Mouse (Mus musculus) small intestine, adult 2 months (tissue): ENCODE data around the gene Ros1. TPM values are rescaled to one million over a fixed set of nuclear protein-coding genes. Genes with fewer than 3 reads are reported as not detected.

ENCODE experiments used
- H3K27ac ChIP-seq: fragments of 200-500 bp; 2 replicates; pipeline ENCODE4 v1.5.1; 2012; ENCODE audit warnings: low read depth, low read length, control low read depth, inconsistent platforms; ENCODE audit not compliant: insufficient read depth
- H3K27me3 ChIP-seq: fragments of 200-500 bp; 2 replicates; pipeline ENCODE4 v1.6.1; 2012; ENCODE audit warnings: mild to moderate bottlenecking, moderate library complexity, low read length, inconsistent platforms; ENCODE audit not compliant: control insufficient read depth, insufficient read depth
- H3K36me3 ChIP-seq: fragments of 200-500 bp; 2 replicates; pipeline ENCODE4 v1.6.1; 2012; ENCODE audit warnings: mild to moderate bottlenecking, low read length, control low read depth, inconsistent platforms; ENCODE audit not compliant: control insufficient read depth, insufficient read depth
- H3K4me1 ChIP-seq: fragments of 200-500 bp; 2 replicates; pipeline ENCODE4 v1.6.1; 2012; ENCODE audit warnings: low read length, inconsistent platforms, mixed read lengths; ENCODE audit not compliant: control insufficient read depth, insufficient read depth, insufficient read length
- H3K4me3 ChIP-seq: fragments of 200-500 bp; 2 replicates; pipeline ENCODE4 v1.5.1; 2012; ENCODE audit warnings: low read depth, mild to moderate bottlenecking, control low read depth, inconsistent platforms, low read length, moderate library complexity
- CTCF ChIP-seq: fragments of 200-500 bp; IDR thresholded peaks from 2 replicates; pipeline ENCODE4 v1.5.1; 2012; ENCODE audit warnings: low read depth, mild to moderate bottlenecking, control low read depth, inconsistent platforms, low read length, moderate library complexity, mixed read lengths; ENCODE audit not compliant: insufficient replicate concordance, insufficient read length; ENCODE audit errors: extremely low read depth
- POLR2A ChIP-seq: fragments of 200-500 bp; IDR thresholded peaks from 2 replicates; pipeline ENCODE4 v1.6.1; 2012; ENCODE audit warnings: low read depth, mild to moderate bottlenecking, control low read depth, inconsistent platforms, low read length, moderate library complexity
- WGBS: fragments of 180-500 bp; shearing (Covaris S2); methylation state at CpG from one replicate; pipeline ENCODE4 v1.1.7; 2018; 5-methylcytosine and 5-hydroxymethylcytosine counted together
- polyA plus RNA-seq: library from polyadenylated mRNA; depleted of rRNA; stranded (reverse); fragments of >200 nt; gene quantifications from 2 replicates; pipeline ENCODE4 v1.2.3, GENCODE M21; 2012

The Ros1 gene
- polyA plus RNA-seq, 1 experiment, result 0.03 TPM

- Histone ChIP-seq H3K4me1 (no peaks in the 10 kb centered on the region), H3K36me3 (no peaks in the 10 kb centered on the region), H3K4me3 (no peak overlapping the region), H3K27me3 (no peaks in the 10 kb centered on the region), H3K27ac (no peak overlapping the region)
- no peak for TF ChIP-seq CTCF
- TF ChIP-seq POLR2A, result no peak
- WGBS, result 90% methylated on average over 4 of the region's 4 CpGs
These were observed 9.1 kb downstream of the Ros1 start for GRCm38 (mm10) chr10:52185900-52186299.

GRCm38 (mm10) chr10:52182878-52183277 is 12.2 kb downstream of the Ros1 start:
- H3K36me3 ChIP-seq, result no peaks in the 10 kb centered on the region
- H3K27me3 ChIP-seq, result no peaks in the 10 kb centered on the region
- no peak overlapping the region for H3K4me3 ChIP-seq
- WGBS, result 84% methylated on average over 3 of the region's 3 CpGs
- H3K27ac ChIP-seq, result no peak overlapping the region
- peak; percentile 33; the same call in 1 of the 2 replicates for TF ChIP-seq CTCF
- no peak for TF ChIP-seq POLR2A
- no peaks in the 10 kb centered on the region for H3K4me1 ChIP-seq

- 15% methylated on average over 4 of the region's 4 CpGs for WGBS
- Histone ChIP-seq H3K36me3 (no peaks in the 10 kb centered on the region), H3K4me3 (no peak overlapping the region), H3K27ac (no peak overlapping the region), H3K27me3 (no peaks in the 10 kb centered on the region), H3K4me1 (peaks cover 5% of the 10 kb centered on the region; the same call in 1 of the 2 replicates)
- TF ChIP-seq POLR2A (no peak), CTCF (no peak)
These were observed 20.7 kb downstream of the Ros1 start for GRCm38 (mm10) chr10:52174376-52174775.

- H3K36me3 ChIP-seq, result no peaks in the 10 kb centered on the region
- H3K27me3 ChIP-seq, result no peaks in the 10 kb centered on the region
- TF ChIP-seq POLR2A (no peak), CTCF (no peak)
- WGBS, result 88% methylated on average over 1 of the region's 1 CpGs
- H3K27ac ChIP-seq, result no peak overlapping the region
- H3K4me3 ChIP-seq, result no peak overlapping the region
- H3K4me1 ChIP-seq, result peaks cover 5% of the 10 kb centered on the region; the same call in 1 of the 2 replicates
These were observed 24.6 kb downstream of the Ros1 start for GRCm38 (mm10) chr10:52170489-52170888.

GRCm38 (mm10) chr10:52169841-52170240 is 25.2 kb downstream of the Ros1 start:
- H3K27ac ChIP-seq, result no peak overlapping the region
- no peaks in the 10 kb centered on the region for H3K27me3 ChIP-seq
- TF ChIP-seq CTCF (no peak), POLR2A (no peak)
- 63% methylated on average over 5 of the region's 5 CpGs for WGBS
- H3K4me1 ChIP-seq, result peaks cover 4% of the 10 kb centered on the region; the same call in 1 of the 2 replicates
- H3K36me3 ChIP-seq, result no peaks in the 10 kb centered on the region
- H3K4me3 ChIP-seq, result no peak overlapping the region

GRCm38 (mm10) chr10:52165376-52165775 is 29.7 kb downstream of the Ros1 start:
- H3K27ac ChIP-seq, result no peak overlapping the region
- H3K4me1 ChIP-seq, result no peaks in the 10 kb centered on the region; the same call in 1 of the 2 replicates
- no peaks in the 10 kb centered on the region for H3K27me3 ChIP-seq
- H3K36me3 ChIP-seq, result no peaks in the 10 kb centered on the region
- 75% methylated on average over 1 of the region's 1 CpGs for WGBS
- H3K4me3 ChIP-seq, result no peak overlapping the region
- no peak for TF ChIP-seq CTCF
- no peak for TF ChIP-seq POLR2A

- Histone ChIP-seq H3K27ac (no peak overlapping the region), H3K36me3 (no peaks in the 10 kb centered on the region), H3K4me3 (no peak overlapping the region), H3K27me3 (no peaks in the 10 kb centered on the region), H3K4me1 (no peaks in the 10 kb centered on the region)
- TF ChIP-seq POLR2A (no peak), CTCF (no peak)
- WGBS, result 45% methylated on average over 3 of the region's 3 CpGs
These were observed 34.4 kb downstream of the Ros1 start for GRCm38 (mm10) chr10:52160604-52161003.
